In the genomic region with DNA sequence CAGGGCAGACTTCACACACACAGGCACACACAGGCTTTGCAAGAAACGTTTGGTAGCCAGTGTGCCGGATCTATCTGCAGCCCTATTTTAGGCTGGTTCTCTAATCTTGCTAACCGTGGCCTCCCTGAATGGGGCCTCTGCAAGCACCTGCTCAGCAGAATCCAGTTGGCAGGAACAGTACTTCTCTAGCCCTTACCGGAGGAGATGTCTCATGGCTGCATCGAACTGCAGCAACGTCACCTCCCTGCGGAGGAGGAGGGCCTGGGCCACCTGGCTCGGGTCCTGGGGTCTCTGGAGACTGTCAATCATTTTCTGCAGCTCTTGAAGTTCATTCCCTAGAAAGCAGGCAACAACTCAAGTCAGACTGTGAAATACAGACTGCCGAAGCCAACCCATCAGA, we compare ENCODE assay signal across 9 mouse cellular contexts.
DNase-seq lines count a peak whose midpoint lies in the region; ATAC-seq and TF ChIP-seq lines count a peak whose summit lies in the region.
"Had no signal": no experiment of that assay in that cellular context is flagged by ENCODE, and none has a peak within 500 bp of the region (broad histone marks: within the 10 kb centered on the region; RNA-seq: fewer than 3 reads in every experiment).

No protein-coding gene starts in this region.

- WGBS in liver, embryonic 13.5 days (ENCODE audit: insufficient replicate concordance): 38% methylated on average over 9 of the region's 9 CpGs
- 62% methylated on average over 9 of the region's 9 CpGs for WGBS in embryonic facial prominence, embryonic 10.5 days
- whole genome bisulfite sequencing in heart, embryonic 15.5 days: 18% methylated on average over 9 of the region's 9 CpGs
- WGBS in kidney, adult 2 months: 51% methylated on average over 9 of the region's 9 CpGs

- no peak overlapping the region for H3K4me2 ChIP-seq in liver, embryonic 13.5 days
- peak overlapping the region; percentile 19; the same call in 1 of the 2 replicates for H3K4me2 ChIP-seq in heart, embryonic 15.5 days
- H3K4me2 ChIP-seq: lung, embryonic 14.5 days had no signal

- no peak overlapping the region for H3K4me3 ChIP-seq in liver, embryonic 13.5 days (replicated peaks)
- H3K4me3 ChIP-seq in embryonic facial prominence, embryonic 10.5 days: no peak overlapping the region
- no peak overlapping the region for H3K4me3 ChIP-seq in heart, embryonic 15.5 days
- H3K4me3 ChIP-seq in kidney, adult 2 months (ENCODE audit: insufficient read depth, low read depth, low read length): no peak overlapping the region

- peaks cover 16% of the 10 kb centered on the region for H3K4me1 ChIP-seq in liver, embryonic 13.5 days (replicated peaks)
- peaks cover 26% of the 10 kb centered on the region for H3K4me1 ChIP-seq in embryonic facial prominence, embryonic 10.5 days
- peaks cover 54% of the 10 kb centered on the region for H3K4me1 ChIP-seq in heart, embryonic 15.5 days (replicated peaks)
- H3K4me1 ChIP-seq in kidney, adult 2 months (ENCODE audit: control insufficient read depth, insufficient read depth, low read length): no peaks in the 10 kb centered on the region; the same call in 1 of the 2 replicates

- no peaks in the 10 kb centered on the region for H3K9me3 ChIP-seq in liver, embryonic 13.5 days (replicated peaks)
- no peaks in the 10 kb centered on the region for H3K9me3 ChIP-seq in embryonic facial prominence, embryonic 10.5 days
- H3K9me3 ChIP-seq in heart, embryonic 15.5 days (replicated peaks): no peaks in the 10 kb centered on the region

- H3K36me3 ChIP-seq in liver, embryonic 13.5 days: no peaks in the 10 kb centered on the region
- no peaks in the 10 kb centered on the region for H3K36me3 ChIP-seq in embryonic facial prominence, embryonic 10.5 days (replicated peaks)
- H3K36me3 ChIP-seq in heart, embryonic 15.5 days: no peaks in the 10 kb centered on the region
- H3K36me3 ChIP-seq in kidney, adult 2 months (ENCODE audit: control insufficient read depth, insufficient read depth, low read length): no peaks in the 10 kb centered on the region

- no peaks in the 10 kb centered on the region for H3K27me3 ChIP-seq in liver, embryonic 13.5 days
- no peaks in the 10 kb centered on the region for H3K27me3 ChIP-seq in embryonic facial prominence, embryonic 10.5 days (replicated peaks; ENCODE audit: low read depth, poor library complexity, severe bottlenecking)
- H3K27me3 ChIP-seq in heart, embryonic 15.5 days: no peaks in the 10 kb centered on the region
- H3K27me3 ChIP-seq in kidney, adult 2 months (replicated peaks; ENCODE audit: control insufficient read depth, insufficient read depth, low read length): no peaks in the 10 kb centered on the region

- no peak for TF ChIP-seq POLR2A in kidney, adult 2 months (IDR thresholded peaks at IDR 0.05; ENCODE audit: low read depth, low read length)

- H3K9ac ChIP-seq in liver, embryonic 13.5 days: no peak overlapping the region
- H3K9ac ChIP-seq in heart, embryonic 15.5 days: no peak overlapping the region
- H3K9ac ChIP-seq: lung, embryonic 14.5 days had no signal

- DNase-seq in liver, embryonic 13.5 days: peak; percentile 53
- no peak for DNase-seq in liver
- no peak for DNase-seq in embryonic facial prominence, embryonic 10.5 days (ENCODE audit: low spot score)
- DNase-seq in thymus, postnatal 14 days: peak; percentile 84
- no peak for DNase-seq in kidney, adult 2 months
- no peak for DNase-seq in adrenal gland, postnatal 14 days
- DNase-seq: lung, embryonic 14.5 days had no signal

- no peak for TF ChIP-seq CTCF in kidney, adult 2 months (conservative IDR thresholded peaks at IDR 0.05; ENCODE audit: insufficient read depth, insufficient read length, low read depth, low read length)

- no peak for ATAC-seq in liver, embryonic 13.5 days (ENCODE audit: low read depth)
- ATAC-seq in heart, embryonic 15.5 days (replicated peaks; ENCODE audit: insufficient number of reproducible peaks, insufficient read depth, low FRiP score, low read depth): peak; percentile 63
- no peak for ATAC-seq in megakaryocyte-erythroid progenitor cell, adult 5-6 weeks (replicated peaks; ENCODE audit: low FRiP score, low TSS enrichment, poor library complexity, severe bottlenecking)

- H3K27ac ChIP-seq in liver, embryonic 13.5 days: no peak overlapping the region
- H3K27ac ChIP-seq in embryonic facial prominence, embryonic 10.5 days (replicated peaks): 0 out of 2 replicates have a peak overlapping the region, but pooled peaks have one; percentile 26
- peak overlapping the region; percentile 83 for H3K27ac ChIP-seq in heart, embryonic 15.5 days
- H3K27ac ChIP-seq in kidney, adult 2 months (ENCODE audit: insufficient read depth, low read depth, low read length): no peak overlapping the region

Comparison
In these comparisons a context has a peak if more than half of its experiments do, and no peak if none do; other contexts are left out.
1. DNase-seq: peak in liver, embryonic 13.5 days (single experiment) and thymus, postnatal 14 days (single experiment); none in liver (single experiment), embryonic facial prominence, embryonic 10.5 days (single experiment), kidney, adult 2 months (single experiment) and adrenal gland, postnatal 14 days (single experiment).
2. H3K27ac ChIP-seq: peak in embryonic facial prominence, embryonic 10.5 days (single experiment) and heart, embryonic 15.5 days (single experiment); none in liver, embryonic 13.5 days (single experiment) and kidney, adult 2 months (single experiment).